Mouse (Mus musculus): ENCODE data around the gene Cd59a.

Cd59a gene

DNA sequence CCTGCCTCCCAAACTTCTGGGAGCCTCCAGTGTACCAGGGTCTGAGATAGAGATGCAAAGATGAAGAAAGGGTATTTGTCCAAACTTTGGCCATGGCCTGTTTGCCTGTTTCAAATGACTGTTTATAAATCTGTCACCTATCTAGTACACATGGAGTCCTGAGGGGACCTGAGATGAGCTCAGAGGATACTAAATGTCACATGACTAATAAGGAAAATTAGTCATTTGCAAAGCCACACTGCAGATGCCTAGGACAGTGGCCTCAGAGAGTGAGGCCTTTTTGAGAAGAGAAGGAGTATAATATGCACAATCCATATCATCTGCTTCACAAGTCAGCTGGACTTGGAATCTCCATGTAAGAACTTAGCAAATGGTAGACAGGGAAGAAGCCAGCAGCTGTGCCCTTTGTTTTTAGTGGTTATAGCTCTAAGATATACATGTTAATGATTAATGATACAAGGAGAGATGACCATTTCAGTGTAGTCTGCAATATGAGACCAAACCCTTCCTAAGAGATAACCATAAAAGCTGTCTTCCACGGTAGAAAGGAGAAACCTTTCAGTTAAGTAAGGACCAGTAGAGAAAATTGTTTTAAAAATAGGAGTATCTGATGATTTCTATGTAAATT, 15.7 kb downstream of the Cd59a start:
- WGBS: no CpG with 5 or more reads among the region's 1 CpGs

DNA sequence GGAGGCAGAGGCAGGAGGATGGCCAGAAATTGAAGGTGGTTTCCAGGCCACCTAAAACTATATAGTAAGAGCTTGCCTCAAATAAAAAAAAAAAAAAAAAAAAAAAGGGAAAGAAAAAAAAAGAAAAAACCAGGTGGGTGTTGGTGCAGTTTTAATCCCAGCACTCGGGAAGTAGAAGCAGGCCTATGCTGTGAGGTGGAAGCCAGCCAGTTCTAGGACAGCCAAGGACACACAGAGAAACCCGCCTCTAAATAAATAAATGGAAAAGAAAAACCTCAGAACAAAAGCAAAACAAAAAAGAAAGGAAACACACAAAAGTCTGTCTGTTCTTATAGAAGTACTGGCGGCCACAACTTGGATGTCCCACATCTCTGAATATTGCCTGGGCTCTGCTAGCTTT, 19.3 kb downstream of the Cd59a start:
- 61% methylated on average over 3 of the region's 3 CpGs for WGBS

DNA sequence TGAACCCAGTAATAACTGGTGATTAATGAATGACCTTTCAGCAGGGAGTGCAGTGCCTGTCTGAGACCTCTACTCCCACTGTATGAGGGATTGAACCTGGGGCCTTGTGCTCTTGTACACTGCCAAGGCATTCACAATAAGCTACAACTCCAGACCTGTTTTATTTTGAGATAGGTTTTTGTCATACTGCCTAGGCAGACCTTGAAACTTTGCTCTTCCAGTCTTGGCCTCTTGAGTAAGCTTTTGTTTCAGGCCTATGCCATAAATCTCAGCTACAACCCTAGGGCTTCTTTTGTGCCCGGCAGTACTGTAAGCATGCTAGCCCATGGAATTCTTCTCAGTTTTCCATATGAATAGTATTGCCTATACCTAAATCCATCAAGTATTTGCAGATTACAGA, 23.5 kb downstream of the Cd59a start:
- 89% methylated on average over 1 of the region's 1 CpGs for WGBS

DNA sequence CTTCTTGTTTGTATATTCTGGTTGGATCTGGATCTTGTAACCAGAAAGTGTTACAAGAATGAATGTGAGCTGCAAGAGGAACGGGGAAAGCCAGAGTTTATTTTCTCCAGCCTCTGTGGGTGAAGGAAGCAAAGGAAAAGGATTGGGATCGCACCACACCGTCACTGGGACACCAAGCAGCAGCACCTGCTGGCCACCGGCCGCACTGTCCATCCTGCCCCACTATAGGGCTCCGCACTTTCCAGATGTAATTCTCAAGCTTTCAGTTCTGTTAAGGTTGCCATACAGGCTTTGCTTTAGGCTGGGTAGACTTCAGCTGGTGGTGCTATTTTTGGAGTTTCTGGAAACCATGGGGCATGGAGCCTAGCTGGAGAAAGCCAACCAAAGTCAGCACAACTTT, 24.7 kb downstream of the Cd59a start:
- WGBS: 41% methylated on average over 6 of the region's 6 CpGs

DNA sequence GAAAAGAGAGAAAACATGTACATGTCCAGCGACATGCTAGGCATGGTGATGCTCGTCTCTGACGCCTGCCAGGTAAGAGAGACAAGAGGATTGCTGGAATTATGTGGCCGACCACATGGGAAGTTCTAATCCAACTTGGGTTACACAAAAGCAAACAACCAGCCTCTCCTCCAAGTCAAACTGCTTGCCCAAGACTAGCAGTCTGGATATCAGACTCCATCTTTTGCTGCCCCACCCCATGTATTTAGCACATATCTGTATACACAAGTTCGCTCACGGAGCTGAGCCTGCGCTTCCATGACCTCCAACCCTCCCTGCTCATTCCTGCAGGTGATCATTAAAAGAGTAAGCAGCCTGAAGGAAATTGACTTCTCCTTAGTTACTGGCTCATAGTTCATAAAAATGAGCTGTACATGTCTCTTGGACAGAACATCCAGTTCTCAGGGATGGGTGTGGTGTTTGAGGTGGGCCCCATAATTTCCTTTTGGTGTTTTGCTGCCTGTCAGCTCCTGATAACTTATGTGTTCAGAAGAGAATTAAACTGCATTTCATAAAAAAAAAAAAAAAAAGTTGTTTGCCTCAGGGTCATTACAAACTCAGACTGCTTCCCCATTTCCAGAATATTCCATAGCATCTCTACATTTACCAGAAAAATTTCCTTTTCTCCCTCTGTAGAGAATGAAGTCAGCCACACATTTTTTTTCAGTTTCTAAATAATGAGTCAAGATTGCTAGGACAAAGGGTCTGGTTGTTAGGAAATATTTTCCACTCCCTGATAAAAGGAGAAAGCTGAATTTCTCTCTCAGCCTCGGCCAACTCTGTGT, 26.3 kb downstream of the Cd59a start:
- WGBS: 80% methylated on average over 8 of the region's 8 CpGs

DNA sequence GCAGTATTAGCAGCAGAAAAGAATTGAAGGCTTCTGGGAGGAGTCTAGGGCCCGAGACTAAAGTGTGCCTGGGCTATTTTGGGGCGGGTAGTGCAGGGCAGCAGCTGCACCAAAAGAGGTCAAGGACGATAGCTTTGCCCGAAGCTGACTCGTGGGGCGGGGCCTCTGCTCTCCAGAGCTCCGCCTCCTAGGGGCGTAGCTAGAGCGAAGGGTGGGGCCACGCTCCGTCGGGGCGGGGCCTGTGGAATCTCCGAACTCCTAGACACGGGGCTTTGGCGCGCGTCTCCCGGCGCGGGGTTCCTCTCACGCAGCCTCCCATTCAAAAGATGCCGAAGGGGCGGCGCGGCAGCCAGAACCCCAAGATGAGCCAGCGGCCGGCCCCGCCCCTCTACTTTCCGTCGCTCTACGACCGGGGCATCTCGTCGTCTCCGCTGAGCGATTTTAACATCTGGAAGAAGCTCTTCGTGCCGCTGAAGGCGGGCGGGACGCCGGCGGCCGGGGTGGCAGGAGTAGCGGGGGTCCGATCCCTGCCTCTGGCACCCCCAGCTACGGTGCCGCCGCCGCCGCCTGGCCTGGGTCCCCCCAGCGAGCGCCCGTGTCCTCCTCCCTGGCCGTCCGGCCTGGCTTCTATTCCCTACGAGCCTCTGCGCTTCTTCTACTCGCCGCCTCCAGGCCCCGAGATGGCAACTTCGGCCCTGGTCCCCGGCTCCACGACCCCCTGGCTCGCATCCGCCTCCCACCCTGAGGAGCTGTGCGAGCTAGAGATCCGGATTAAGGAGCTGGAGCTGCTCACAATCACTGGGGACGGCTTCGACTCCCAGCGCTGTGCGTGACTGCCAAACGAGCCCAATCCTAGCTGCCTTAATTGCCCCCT, 27.1 kb downstream of the Cd59a start, which contains the start of gene A930018P22Rik:
Gene A930018P22Rik, plus strand, starts transcription at position 265 of the 874 bp plus-strand sequence.
- under 1% methylated on average over 74 of the region's 74 CpGs for WGBS

DNA sequence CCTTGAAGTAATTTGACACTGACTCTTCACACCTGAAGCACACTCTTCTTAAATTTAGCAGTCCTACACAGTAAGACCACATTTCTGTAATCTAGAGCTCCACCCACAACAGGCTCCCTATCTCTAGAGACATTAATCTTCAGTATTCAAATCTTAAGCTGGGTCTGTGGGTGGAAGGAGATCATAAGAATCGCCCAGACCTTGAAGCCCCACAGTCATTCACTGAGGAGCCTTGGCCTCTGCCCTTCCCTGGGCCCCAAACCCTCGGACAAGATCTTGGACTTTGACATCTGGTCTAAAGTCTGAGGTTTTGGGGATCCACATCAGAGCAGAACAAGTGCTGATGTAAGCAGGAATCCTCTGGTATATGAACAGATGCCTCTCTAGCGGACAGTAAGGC, 27.9 kb downstream of the Cd59a start:
- 65% methylated on average over 3 of the region's 3 CpGs for WGBS

DNA sequence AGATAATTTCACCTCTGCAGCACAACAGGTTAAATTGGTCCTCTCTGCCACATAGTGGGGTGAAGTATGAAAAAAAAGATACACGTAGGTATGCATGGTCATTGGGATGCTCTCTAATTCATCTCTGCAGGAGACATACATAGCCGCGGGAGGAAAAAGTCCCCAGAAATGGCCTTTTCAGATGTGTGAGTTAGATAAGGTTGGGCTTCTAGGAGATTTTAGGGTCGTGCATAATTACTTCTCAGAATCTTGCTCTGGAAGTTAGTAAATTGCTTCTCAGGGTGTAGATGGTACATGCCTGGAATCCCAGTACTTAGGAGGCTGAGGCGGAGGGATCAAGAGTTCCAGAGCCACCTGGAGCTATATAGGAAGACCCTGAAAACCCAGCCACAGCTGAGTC, 28.5 kb downstream of the Cd59a start:
- WGBS: 91% methylated on average over 5 of the region's 5 CpGs

DNA sequence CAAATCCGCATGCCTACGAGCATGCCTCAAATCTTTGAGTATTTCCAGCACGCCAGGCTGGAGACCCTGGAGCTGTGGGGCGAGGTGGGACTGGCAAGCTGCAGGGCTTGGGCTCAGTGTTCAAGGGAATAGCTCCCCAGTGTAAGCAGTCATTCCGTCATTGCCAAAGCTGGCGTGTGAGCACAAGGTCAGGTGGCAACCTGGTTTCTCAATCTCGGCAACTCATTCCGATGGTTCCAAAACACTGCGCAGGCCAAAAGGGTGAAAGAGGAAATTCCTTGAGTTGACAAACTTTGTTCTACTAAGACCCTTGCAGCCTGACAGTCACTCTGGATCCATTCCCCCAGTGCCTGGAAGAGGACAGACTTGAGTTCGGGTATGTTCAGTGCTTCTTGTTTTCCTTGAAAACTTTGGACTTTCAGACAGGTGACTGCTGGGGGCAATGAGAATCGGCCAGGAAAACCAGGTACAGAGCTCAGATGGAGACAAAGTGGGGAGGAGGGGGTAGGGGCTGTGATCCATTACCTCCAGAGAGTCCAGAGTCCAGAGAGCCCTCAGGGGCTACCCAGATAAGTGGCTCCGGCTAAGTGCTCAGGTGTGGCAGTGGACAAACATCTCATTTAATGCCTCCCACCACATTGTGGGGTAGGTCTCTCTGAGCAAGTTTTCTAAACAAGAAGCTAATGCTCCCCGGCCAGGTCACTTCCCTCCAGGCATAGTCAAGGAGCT, 33.4 kb downstream of the Cd59a start:
- 92% methylated on average over 13 of the region's 13 CpGs for WGBS

DNA sequence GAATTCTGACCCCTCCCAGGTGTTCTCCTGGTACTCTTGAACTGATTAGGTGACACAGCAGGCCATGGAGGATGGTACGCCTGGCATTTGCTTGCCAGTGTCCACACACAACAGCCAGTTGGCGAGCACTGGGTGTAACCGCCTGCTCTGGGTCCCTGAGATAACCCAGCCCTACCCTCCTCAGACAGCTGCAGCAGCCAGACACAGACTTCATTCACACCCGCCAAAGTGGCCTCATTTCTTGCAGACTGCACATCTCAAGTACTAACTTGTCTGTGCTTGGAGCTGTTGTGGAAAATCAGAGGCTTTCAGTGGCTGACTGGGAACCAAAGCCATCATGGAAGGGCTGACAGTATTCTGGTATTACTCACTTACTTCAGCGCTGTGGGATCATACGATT, 34.6 kb downstream of the Cd59a start:
- WGBS: 50% methylated on average over 6 of the region's 6 CpGs

DNA sequence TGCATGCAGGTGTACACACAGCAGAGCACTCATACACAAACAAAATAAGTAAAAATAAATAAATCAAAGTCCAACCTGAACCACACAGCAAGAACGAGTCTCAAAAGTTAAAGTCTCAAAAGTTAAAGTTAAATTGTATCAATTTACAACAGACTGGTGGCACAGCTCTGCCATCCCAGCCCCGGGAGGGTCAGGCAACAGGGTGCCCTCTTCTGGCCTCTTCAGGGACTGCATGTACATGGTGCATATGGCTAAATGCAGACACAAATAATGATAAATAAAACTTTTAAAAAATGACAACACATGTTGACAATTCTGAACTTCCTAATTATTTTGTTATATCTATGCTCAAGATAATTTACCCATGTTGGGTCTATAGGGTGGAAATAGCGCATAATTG, 35.4 kb downstream of the Cd59a start:
- WGBS: 66% methylated on average over 3 of the region's 3 CpGs

DNA sequence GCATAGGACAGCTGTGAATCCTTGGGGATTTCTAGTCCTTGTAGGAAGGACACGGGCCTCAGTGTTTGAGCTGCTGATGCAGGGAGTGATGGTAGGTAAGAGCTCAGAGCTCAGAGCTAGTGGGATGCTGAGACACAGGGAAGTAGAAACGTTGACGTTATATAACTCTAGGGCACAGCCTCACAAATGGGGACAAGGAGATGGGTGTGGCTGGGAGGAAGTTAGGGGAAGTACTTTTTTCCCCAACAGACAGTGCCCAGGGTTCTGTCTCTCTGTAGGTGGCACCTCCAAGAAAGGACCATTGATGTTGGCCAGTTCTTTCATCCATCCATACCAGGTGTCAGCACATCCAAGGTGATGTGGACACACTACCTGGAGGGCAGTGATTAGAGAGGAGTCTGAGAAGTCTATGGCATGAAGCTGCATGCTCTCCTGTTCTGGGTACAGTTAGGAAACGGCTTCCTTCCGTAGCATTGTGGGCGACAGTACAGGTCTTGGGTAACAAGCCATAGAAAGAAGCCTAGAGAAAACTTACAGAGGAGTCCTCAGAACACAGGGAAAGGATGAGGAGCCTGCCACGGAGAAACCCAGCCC, 36.8 kb downstream of the Cd59a start:
- WGBS: 77% methylated on average over 7 of the region's 7 CpGs

DNA sequence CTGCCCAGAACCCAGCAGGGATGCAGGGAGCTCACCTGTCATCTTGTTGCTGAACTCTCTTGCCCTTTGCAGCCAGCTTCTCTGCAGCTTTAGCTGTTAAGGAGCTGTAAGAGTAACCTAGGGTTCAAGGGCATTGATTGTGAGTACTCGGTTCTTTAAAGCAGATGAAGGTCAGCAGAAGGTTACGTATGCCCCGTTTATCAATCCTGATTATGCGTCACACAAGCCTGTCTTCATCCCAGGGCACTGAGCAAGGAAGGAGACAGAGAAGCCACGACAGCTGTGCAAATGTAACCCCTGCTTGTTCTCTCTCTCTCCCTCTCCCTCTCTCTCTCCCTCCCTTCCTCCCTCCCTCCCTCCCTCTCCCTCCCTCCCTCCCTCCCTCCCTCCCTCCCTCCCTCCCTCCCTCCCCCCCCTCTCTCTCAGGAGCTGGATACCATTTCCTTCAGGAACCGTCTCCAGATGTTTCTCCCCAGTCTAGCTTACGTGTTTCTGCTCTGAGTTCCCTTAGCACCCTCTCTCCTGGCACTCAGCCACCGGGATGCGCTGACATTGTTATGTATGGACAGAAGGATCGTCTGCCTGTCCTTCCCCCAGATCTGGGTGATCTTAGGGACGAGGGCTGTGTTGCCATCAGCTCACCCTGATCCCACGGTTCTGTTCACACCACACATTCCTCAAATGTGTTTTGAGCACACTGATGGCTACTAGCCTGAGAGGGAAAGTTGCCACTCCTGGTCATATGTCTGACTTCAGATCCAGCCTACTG, 37.6 kb downstream of the Cd59a start:
- 45% methylated on average over 12 of the region's 12 CpGs for WGBS

DNA sequence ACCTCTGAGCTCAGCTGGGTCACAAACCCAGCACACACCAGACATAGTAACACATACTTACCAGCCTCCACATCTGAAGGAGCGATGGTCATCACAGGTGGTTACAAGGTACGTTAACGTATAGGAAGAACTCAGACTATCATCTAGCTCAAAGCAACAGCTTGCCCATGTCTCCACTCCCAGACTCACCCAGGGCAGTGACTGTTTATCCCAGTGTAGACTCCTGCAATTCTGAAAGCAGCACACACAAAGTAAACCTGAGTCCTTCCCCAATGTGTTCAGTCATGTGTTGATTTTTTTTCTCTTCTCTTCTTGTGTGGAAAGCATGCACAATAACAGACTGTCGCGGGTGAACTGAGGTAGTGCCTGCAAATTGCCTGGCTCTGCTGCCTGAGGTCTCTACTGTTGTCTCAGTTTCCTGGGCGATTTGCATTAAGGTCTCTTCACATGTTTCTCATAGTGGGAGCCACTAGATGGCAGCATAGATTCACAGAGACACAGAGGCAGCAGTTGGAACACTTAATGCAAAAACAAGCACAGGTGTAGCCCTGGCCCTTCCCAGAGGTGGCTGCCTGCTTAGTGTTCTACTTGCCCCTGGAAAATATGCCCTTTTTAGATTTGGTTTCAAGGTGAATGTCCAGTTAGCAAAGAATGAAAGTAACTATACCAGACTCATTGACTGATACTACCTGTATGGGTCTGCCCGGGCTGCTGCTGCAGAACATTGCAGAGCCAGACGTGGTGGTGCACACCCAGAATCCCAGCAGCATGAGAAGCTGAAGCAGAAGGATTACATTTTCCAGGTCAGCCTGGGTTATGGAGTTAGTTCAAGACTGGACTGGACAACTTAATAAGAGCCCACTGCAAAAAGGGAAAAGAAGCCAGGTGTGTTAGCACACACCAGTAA, 38.8 kb downstream of the Cd59a start:
- WGBS: 51% methylated on average over 8 of the region's 8 CpGs

DNA sequence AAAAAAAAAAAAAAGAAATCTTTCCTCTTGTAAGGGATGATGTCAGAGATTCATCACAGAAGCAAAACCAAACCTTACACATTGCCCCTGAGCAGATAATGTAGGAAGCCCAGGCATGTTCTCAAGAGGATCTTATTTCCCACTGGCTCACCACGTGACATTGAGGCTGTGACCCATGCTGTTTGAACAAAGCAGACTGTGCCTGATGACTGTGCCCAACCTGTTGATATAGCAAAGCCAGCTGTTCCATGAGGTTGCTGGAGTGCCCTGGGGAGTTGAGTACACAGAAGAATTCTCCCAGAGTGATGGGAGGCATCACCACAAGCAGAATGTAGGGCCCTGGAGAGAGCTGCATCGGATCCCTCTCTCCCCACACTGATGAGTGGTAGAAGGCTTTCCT, 40.3 kb downstream of the Cd59a start:
- WGBS: 77% methylated on average over 2 of the region's 2 CpGs

DNA sequence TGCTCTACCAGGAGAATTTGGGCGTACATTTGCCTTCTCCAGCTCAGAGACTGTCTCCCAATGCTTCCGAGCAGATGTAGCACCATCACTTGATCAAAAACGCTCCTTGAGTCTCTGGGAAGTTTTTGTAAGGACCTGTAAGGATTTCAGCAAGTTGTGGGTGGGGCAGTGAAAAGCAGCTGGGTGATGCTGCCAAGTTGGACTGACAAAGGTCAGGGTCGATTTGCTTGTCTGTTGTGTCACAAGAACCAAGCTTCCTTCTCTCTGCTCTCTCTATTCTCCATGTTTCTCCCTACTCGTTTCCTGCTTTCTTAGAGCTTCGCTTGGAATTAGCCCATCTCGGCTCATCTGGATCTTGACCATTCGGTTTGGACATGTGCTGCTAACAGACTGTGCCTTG, 46.5 kb downstream of the Cd59a start:
- 90% methylated on average over 8 of the region's 8 CpGs for WGBS

DNA sequence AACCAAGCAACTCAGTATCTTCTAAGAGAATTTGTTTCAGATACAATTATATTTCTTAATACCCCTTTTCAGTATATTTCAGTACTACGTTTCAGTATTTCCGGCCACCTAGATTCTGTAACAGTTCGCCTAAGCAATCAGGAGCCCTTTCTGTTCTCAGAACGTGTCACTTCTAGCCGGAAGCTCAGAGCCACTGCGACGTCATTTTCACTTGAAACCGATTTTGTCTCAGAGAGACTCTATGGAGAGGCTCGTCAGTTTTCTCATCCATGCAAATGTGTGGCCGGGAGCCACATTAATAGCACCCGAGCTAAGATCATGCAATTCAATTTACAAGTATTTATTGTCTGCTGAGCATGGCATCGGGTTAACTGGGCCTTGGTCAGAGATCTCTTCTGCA, 48.4 kb downstream of the Cd59a start:
- WGBS: 60% methylated on average over 12 of the region's 12 CpGs

DNA sequence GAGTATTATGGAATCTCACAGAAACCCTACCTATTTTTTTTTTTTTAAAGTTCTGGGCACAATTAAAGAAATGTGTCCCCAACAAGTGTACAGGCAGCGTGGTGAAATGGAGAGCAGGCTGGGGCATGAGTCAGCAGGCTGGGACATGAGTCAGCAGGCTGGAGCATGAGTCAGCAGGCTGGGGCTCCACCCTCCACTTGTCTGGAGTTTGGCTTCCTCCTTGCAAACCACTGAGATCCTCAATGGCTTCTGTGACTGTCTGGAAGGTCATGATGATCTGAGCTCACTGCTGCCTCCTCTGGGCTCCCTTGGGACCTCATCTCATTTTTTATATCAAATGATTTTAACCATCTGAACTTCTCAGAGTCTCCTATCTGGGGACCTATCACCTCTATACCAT, 50.4 kb downstream of the Cd59a start:
- 47% methylated on average over 1 of the region's 1 CpGs for WGBS

DNA sequence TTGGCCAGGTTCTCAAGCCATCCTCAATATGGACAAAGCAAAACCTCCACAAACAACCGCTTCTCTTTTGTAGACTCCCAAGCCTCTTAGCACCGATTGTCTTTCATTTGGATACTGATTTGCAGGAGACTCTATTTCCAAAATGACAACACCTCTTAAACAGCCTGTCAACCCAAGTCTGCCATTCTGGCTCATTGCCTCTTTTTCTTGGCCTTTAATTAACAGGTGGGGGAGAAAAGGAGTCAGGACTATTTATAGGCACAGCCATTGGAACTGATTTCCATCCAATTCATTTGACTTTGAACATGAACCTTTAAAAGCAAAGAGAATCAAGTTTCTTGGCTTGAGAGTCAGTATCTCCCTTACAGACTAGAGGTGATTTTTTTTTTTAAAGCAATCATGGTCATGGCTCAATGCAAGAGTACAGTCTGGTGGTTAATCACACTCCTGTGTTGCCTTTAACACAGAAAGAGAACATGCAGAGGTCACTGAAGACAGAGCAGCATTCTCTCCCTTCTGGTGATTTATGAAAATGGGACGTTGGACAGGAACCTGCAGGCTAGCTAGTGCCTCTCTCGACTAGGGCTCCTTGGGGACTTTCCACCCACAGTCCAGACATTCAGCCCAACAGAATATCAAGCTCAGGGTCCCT, 52.4 kb downstream of the Cd59a start:
- WGBS: 65% methylated on average over 4 of the region's 4 CpGs
